Mouse (Mus musculus): ENCODE results near the gene Gm10324. TPM values are rescaled to one million over a fixed set of nuclear protein-coding genes. Genes with fewer than 3 reads are reported as not detected.
"Not testable (repeated sequence)": the region's sequence is repeated elsewhere in the genome, so short reads cannot be mapped to it uniquely, and the experiment has no call there.

The Gm10324 gene
- polyA plus RNA-seq (2016; fragmentation: Nextera tagmentation; extraction: Ambion mirVana): not detected in 2 replicates

DNA sequence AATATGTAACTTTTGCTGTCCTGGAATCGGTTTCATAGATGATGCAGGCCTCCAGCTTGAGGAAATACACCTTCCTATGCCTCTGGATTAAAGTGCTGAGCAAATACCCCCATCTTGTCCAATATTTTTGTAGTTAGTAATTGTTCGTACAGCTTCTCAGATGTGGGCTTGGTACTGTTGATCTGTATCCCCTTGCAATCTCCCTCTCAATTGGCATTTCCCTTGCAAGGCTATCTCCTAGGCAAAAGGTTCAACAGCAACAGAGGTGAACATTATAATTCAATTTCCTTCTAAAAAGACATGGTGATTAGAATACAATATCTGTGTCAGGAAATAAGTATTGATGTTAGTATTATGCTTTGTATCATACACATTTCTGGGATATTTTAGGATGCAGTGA lies at the start of gene Gm10324:
TSS of gene Gm10324 (plus strand) at position 301 of the 400 bp plus-strand sequence.
- not testable (repeated sequence) for H3K9me3 ChIP-seq; H3K27ac ChIP-seq; H3K4me3 ChIP-seq; H3K27me3 ChIP-seq (ENCODE audit: insufficient read depth, poor library complexity, severe bottlenecking); H3K36me3 ChIP-seq; DNase-seq (ENCODE audit: low spot score); H3K4me1 ChIP-seq
- no CpG with 5 or more reads among the region's 2 CpGs for WGBS

Other genes with a start within 250 kb of the Gm10324 start
- gene Gm10772, start 108.0 kb downstream of the Gm10324 start, polyA plus RNA-seq (2016; fragmentation: Nextera tagmentation; extraction: Ambion mirVana): not detected in 2 replicates